16 mouse cellular contexts compared by ENCODE assay signal in the genomic region with DNA sequence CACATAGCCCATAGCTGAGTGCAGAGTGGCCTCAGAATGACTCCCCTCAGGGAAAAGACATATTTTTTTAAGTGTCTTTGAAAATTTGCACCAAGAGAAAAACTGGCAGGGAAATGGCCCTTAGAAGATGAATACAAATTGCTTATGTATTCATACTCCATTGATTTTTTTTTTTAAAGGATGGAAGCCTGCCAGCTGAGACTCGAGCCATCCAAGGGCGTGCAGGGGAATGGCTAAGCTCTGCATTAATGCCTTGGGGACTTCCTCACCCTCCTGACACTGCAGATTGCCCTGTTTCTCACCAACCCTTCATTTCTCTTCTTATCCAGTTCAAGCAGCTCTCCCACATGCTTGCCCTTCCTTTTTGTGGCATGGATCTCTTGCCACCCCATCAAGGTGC.
A peak's percentile ranks its signal among the peaks of the same experiment; 100 is the strongest.
DNase-seq lines count a peak whose midpoint lies in the region; ATAC-seq and TF ChIP-seq lines count a peak whose summit lies in the region.
"Had no signal": no experiment of that assay in that cellular context is flagged by ENCODE, and none has a peak within 500 bp of the region (broad histone marks: within the 10 kb centered on the region; RNA-seq: fewer than 3 reads in every experiment).

No protein-coding gene starts in this region.

- DNase-seq in forebrain, postnatal 0 days, result no peak
- peak; percentile 44 for DNase-seq in hindbrain, postnatal 0 days (ENCODE audit: low spot score)
- DNase-seq in midbrain, postnatal 0 days (ENCODE audit: low spot score), result peak; percentile 49
- DNase-seq in midbrain, embryonic 10.5 days (ENCODE audit: low spot score), result no peak
- no peak for DNase-seq in cerebellum, adult 11-12 months
- DNase-seq: adrenal gland, postnatal 14 days; cerebellum, adult 2 months; cerebellum, postnatal 10 days; gastrocnemius, postnatal 14 days; heart, adult 2 months; heart, postnatal 14 days had no signal

- WGBS in forebrain, postnatal 0 days, result 17% methylated on average over 2 of the region's 2 CpGs
- 30% methylated on average over 2 of the region's 2 CpGs for WGBS in forebrain, embryonic 15.5 days
- WGBS in hindbrain, postnatal 0 days, result 13% methylated on average over 2 of the region's 2 CpGs
- WGBS in hindbrain, embryonic 12.5 days, result 37% methylated on average over 2 of the region's 2 CpGs
- 14% methylated on average over 2 of the region's 2 CpGs for WGBS in midbrain, postnatal 0 days
- 76% methylated on average over 2 of the region's 2 CpGs for WGBS in midbrain, embryonic 10.5 days

- H3K36me3 ChIP-seq in forebrain, postnatal 0 days (ENCODE audit: insufficient read depth), result no peaks in the 10 kb centered on the region
- no peaks in the 10 kb centered on the region for H3K36me3 ChIP-seq in forebrain, embryonic 15.5 days
- H3K36me3 ChIP-seq in hindbrain, postnatal 0 days (ENCODE audit: insufficient read depth, low read length), result no peaks in the 10 kb centered on the region
- H3K36me3 ChIP-seq in hindbrain, embryonic 12.5 days, result no peaks in the 10 kb centered on the region
- no peaks in the 10 kb centered on the region for H3K36me3 ChIP-seq in midbrain, postnatal 0 days (ENCODE audit: insufficient read depth, low read length)
- no peaks in the 10 kb centered on the region for H3K36me3 ChIP-seq in midbrain, embryonic 10.5 days
- H3K36me3 ChIP-seq: heart, embryonic 15.5 days had no signal

- H3K4me1 ChIP-seq in forebrain, postnatal 0 days (ENCODE audit: insufficient read depth), result no peaks in the 10 kb centered on the region
- no peaks in the 10 kb centered on the region for H3K4me1 ChIP-seq in forebrain, embryonic 15.5 days
- H3K4me1 ChIP-seq in hindbrain, postnatal 0 days (ENCODE audit: insufficient read depth, low read length), result no peaks in the 10 kb centered on the region
- H3K4me1 ChIP-seq in hindbrain, embryonic 12.5 days, result peaks cover 8% of the 10 kb centered on the region
- no peaks in the 10 kb centered on the region for H3K4me1 ChIP-seq in midbrain, postnatal 0 days (ENCODE audit: insufficient read depth, low read length)
- peaks cover 6% of the 10 kb centered on the region; the same call in 1 of the 2 replicates for H3K4me1 ChIP-seq in midbrain, embryonic 10.5 days
- H3K4me1 ChIP-seq: heart, embryonic 15.5 days had no signal

- H3K4me2 ChIP-seq in forebrain, postnatal 0 days (ENCODE audit: low read depth), result no peak overlapping the region
- H3K4me2 ChIP-seq in forebrain, embryonic 15.5 days (replicated peaks), result no peak overlapping the region
- no peak overlapping the region for H3K4me2 ChIP-seq in hindbrain, postnatal 0 days (ENCODE audit: low read depth, low read length)
- no peak overlapping the region for H3K4me2 ChIP-seq in hindbrain, embryonic 12.5 days (replicated peaks)
- H3K4me2 ChIP-seq in midbrain, postnatal 0 days (ENCODE audit: low read depth, low read length, poor library complexity, severe bottlenecking), result no peak overlapping the region
- H3K4me2 ChIP-seq: heart, embryonic 11.5 days; heart, embryonic 15.5 days had no signal

- H3K4me3 ChIP-seq in forebrain, postnatal 0 days (ENCODE audit: low read depth, low read length), result no peak overlapping the region
- H3K4me3 ChIP-seq in forebrain, embryonic 15.5 days, result no peak overlapping the region
- H3K4me3 ChIP-seq in hindbrain, postnatal 0 days (ENCODE audit: low read length), result no peak overlapping the region
- H3K4me3 ChIP-seq in hindbrain, embryonic 12.5 days, result no peak overlapping the region
- no peak overlapping the region for H3K4me3 ChIP-seq in midbrain, postnatal 0 days (ENCODE audit: low read depth, low read length)
- H3K4me3 ChIP-seq in midbrain, embryonic 10.5 days, result no peak overlapping the region
- H3K4me3 ChIP-seq: heart, adult 2 months; heart, embryonic 15.5 days had no signal

- peak overlapping the region; percentile 3; the same call in 1 of the 2 replicates for H3K27ac ChIP-seq in forebrain, postnatal 0 days (ENCODE audit: low read depth, low read length)
- no peak overlapping the region for H3K27ac ChIP-seq in forebrain, embryonic 15.5 days (replicated peaks)
- H3K27ac ChIP-seq in hindbrain, postnatal 0 days, result no peak overlapping the region
- H3K27ac ChIP-seq in hindbrain, embryonic 12.5 days, result no peak overlapping the region
- no peak overlapping the region for H3K27ac ChIP-seq in midbrain, postnatal 0 days (ENCODE audit: low read depth, low read length)
- no peak overlapping the region for H3K27ac ChIP-seq in midbrain, embryonic 10.5 days (replicated peaks)
- H3K27ac ChIP-seq: heart, adult 2 months; heart, embryonic 15.5 days had no signal

- ATAC-seq in forebrain, postnatal 0 days, result peak; percentile 65; the same call in 1 of the 2 replicates
- ATAC-seq in forebrain, embryonic 15.5 days (replicated peaks), result no peak
- peak; percentile 40; the same call in 1 of the 2 replicates for ATAC-seq in hindbrain, postnatal 0 days
- no peak for ATAC-seq in hindbrain, embryonic 12.5 days (ENCODE audit: low FRiP score)
- ATAC-seq in midbrain, postnatal 0 days (ENCODE audit: low FRiP score), result no peak
- ATAC-seq: forebrain, embryonic 16.5 days had no signal

- no peaks in the 10 kb centered on the region for H3K9me3 ChIP-seq in forebrain, postnatal 0 days (ENCODE audit: low read length)
- H3K9me3 ChIP-seq in forebrain, embryonic 15.5 days, result no peaks in the 10 kb centered on the region
- H3K9me3 ChIP-seq in hindbrain, postnatal 0 days (ENCODE audit: low read length), result no peaks in the 10 kb centered on the region
- H3K9me3 ChIP-seq in hindbrain, embryonic 12.5 days (replicated peaks), result no peaks in the 10 kb centered on the region
- no peaks in the 10 kb centered on the region for H3K9me3 ChIP-seq in midbrain, postnatal 0 days (ENCODE audit: low read length)
- no peaks in the 10 kb centered on the region for H3K9me3 ChIP-seq in midbrain, embryonic 10.5 days (replicated peaks)
- H3K9me3 ChIP-seq: heart, embryonic 15.5 days had no signal

- H3K9ac ChIP-seq in forebrain, postnatal 0 days, result no peak overlapping the region
- no peak overlapping the region for H3K9ac ChIP-seq in forebrain, embryonic 15.5 days (replicated peaks)
- H3K9ac ChIP-seq in hindbrain, postnatal 0 days (replicated peaks; ENCODE audit: low read length), result no peak overlapping the region
- H3K9ac ChIP-seq in hindbrain, embryonic 12.5 days, result no peak overlapping the region
- H3K9ac ChIP-seq in midbrain, postnatal 0 days (replicated peaks; ENCODE audit: low read length, poor library complexity, severe bottlenecking), result no peak overlapping the region
- H3K9ac ChIP-seq: heart, embryonic 15.5 days had no signal

- no peaks in the 10 kb centered on the region for H3K27me3 ChIP-seq in forebrain, postnatal 0 days (ENCODE audit: insufficient read depth, low read length)
- H3K27me3 ChIP-seq in forebrain, embryonic 15.5 days, result no peaks in the 10 kb centered on the region
- H3K27me3 ChIP-seq in hindbrain, postnatal 0 days (ENCODE audit: insufficient read depth, low read length), result no peaks in the 10 kb centered on the region
- H3K27me3 ChIP-seq in hindbrain, embryonic 12.5 days, result no peaks in the 10 kb centered on the region; the same call in 1 of the 2 replicates
- H3K27me3 ChIP-seq in midbrain, postnatal 0 days (ENCODE audit: insufficient read depth, low read length), result no peaks in the 10 kb centered on the region
- no peaks in the 10 kb centered on the region for H3K27me3 ChIP-seq in midbrain, embryonic 10.5 days (ENCODE audit: low read depth, poor library complexity, severe bottlenecking)
- H3K27me3 ChIP-seq: heart, embryonic 15.5 days had no signal

- no peak for TF ChIP-seq CTCF in forebrain, postnatal 0 days (IDR thresholded peaks at IDR 0.05; ENCODE audit: low read depth)
- TF ChIP-seq CTCF in hindbrain, postnatal 0 days (IDR thresholded peaks at IDR 0.05; ENCODE audit: low read depth), result no peak
- no peak for TF ChIP-seq CTCF in midbrain, postnatal 0 days (IDR thresholded peaks at IDR 0.05)

Comparison
In these comparisons a context has a peak if more than half of its experiments do, and no peak if none do; other contexts are left out.
1. ATAC-seq: peak in forebrain, postnatal 0 days (single experiment) and hindbrain, postnatal 0 days (single experiment); none in forebrain, embryonic 15.5 days (single experiment), hindbrain, embryonic 12.5 days (single experiment) and midbrain, postnatal 0 days (single experiment).
2. DNase-seq: peak in hindbrain, postnatal 0 days (single experiment) and midbrain, postnatal 0 days (single experiment); none in forebrain, postnatal 0 days (single experiment), midbrain, embryonic 10.5 days (single experiment) and cerebellum, adult 11-12 months (single experiment).